Mouse (Mus musculus) kidney, postnatal 25 days (tissue): Measurements from ENCODE around the gene Sec31a.

Experiments used
- DNase-seq, 2 experiments: peaks; one replicate each; pipeline ENCODE4 v3.0.0; 2021; ENCODE audit warnings: mixed read lengths in 2 of 2

The Sec31a gene

DNA sequence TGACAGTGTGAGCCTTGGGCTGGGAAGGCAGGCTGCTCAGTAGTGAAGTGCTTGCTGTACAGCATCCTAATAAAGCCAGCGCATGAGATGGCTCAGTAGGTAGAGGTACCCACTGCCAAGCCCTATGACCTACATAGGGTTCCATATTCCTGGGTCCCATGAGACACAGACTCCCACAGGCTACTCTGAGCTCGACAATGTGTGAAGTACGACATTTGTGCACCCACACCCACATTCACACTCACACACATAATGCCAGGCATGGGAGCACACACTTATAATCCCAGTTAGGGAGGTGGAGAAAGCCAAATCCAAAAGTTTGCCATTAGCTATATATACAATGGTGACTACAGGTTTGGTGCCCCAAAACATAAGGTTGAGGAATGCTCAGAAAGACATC lies 19.3 kb downstream of the Sec31a start:
- DNase-seq: no peak

DNA sequence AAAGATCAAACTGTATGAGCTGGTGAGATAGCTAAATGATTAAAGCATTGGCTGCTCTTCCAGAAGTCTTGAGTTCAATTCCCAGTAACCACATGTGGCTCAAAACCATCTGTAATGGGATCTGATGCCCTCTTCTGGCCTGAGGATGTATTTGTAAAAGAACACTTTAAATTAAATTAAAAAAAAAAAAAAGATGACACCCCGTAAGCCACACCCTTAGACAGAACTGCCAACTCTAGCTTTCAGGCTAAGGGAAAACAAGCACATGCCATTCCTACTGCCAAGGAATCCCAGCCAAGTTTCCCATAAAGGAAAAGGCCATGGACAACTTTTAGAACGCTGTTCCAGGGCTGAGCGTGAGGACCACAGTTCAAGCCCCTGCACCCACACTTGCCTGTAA lies 22.4 kb downstream of the Sec31a start:
- no peak for DNase-seq

DNA sequence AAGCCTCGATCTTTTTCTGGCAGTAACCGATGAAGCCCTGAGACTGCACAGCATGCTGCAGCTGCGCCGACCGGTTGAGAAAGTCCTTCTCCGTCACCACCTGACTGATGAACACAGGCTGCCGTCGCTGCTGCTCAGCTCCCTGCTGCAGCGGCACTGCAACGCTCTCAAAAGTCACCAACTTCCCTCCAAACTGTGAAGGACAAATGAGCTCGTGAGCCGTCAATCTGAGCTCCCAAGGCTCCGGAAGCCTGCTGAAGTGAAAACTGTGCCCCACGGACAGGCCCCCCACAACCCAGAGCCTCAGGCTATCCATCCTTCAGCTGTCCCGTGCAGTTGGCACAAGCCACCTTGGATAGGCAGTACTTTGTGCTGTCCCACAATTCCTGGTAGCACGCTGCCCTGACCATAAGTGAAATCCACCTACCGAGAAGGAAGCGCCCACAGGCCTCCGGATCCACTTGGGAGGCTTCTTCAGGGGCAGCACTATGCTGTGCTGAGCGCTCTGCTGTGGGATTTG lies 23.5 kb downstream of the Sec31a start:
- no peak for DNase-seq

DNA sequence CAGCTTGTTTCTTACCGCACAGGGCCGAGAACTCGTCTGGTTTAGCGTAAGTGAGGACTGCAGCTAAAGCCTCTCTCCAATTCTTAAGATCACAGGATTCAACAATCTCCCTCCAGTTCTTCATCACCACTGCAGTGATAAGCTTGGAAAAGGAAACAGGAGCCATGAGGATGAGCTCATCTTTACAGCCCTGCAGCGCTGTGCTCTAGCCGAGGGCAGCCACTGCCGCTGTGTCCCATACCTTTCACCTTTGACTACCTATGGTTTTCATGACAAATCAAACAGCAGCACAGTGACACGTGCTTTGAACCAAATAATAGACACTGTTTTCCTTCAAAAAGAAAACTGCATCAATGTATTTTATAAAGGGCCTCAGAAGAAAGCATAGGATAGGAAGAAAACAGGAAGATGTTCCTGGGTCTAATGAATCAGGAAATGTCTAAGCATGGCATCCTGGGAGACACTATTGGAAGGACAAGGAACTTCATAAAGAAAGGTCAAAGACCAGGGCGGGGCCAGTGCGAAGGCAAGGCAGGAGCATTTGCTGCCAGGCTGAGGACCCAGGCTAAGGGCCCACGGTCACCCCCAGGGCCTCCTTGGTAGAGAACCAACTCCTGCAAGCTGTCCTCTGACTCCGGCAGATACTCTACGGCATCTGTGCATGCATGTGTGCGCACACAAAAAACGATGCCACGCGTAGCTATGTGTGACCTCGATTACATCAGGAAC lies 32.1 kb downstream of the Sec31a start:
- no peak for DNase-seq

DNA sequence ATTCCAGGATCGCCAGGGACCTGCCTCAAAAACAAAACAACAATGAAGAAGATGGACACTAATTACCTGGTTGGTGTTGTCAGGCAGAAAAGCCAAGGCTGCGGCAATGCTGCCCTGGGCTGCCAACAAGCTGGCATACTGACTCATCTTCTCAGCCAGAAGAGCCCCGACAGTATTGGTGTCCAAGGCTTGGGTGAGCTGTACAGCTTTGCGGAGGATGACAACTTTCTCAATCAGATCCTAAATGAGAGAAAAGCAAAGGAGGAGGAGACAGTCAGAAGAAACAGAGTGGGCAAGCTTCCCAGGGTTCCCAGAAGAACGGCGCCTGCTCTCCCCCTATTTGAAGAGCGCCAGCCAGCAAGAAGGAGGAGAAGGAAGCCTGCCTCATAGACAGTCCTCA lies 34.9 kb downstream of the Sec31a start:
- no peak for DNase-seq

DNA sequence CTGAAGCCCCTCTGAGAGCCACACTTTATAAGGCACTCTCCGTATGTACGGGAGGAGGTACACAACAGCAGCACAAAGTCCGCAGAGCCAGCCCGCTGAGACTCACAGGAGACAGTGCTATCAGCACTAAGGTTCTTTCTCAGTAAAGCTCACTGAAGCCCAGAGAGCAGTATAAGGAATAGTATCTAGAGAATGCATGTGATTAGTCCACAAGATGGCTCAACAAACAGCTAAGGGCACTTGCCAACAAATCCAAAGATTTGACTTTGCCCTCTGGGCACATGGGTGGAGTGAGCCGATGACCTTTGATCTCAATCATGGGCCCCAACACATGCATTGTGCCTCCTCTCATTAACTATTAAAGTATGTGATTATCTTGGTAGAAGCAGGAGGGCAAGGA lies 35.8 kb downstream of the Sec31a start:
- DNase-seq: peak; percentile 75 to 88

DNA sequence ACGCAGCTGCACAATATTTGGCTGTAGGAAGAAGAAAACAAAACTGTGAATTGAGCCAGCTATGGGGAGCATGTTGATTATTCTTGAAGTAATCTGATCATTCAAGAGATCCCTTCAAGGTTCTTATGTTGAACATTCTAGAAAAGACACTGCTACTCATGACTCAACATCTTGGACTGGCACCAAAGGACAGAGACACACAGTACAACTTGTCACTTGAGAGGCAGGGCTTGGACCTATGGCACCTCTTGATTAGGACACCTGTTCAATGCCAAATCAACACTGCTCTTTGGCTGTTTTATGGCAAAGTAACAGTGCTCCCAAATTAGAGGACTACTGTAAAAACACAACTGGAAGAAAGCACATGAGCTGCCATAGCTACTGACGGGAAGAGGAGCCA lies 37.1 kb downstream of the Sec31a start:
- no peak for DNase-seq

DNA sequence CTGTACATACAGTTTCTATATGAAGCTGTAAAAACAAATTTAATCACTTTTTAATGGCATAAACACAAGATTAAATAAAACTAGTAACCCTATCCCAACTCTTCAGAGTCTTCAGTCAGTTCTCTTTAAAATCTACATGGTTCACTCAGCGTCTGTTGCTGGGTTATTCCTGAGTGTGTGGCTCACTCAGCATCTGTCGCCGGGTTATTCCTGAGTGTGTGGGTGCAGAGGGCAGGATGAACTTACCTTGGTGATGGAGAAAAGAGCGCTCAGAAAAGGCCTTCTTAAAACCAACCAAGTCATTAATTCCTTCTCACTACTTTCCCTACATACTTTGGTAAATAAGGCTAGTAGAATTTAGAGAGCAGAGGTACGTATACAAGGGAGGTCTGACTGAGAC lies 37.8 kb downstream of the Sec31a start:
- no peak for DNase-seq

DNA sequence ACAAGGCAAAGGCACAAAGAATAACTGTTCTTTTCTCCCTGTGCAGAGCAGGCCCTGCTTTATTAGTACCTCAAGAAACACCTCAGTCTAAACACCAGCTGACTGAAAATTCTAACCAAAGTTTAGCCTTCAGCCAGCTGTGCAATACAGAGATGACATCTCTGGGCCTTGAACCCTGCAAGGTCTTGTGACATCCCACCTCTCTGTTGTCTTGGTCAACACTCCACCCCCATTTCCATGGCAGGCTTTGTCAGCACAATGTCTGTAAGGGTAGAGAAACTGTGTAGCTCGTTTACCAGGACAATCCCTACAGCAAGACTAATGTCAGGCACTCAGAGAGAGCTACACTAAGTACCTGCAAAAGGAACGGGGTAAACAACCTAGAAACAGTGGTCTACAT lies 38.7 kb downstream of the Sec31a start:
- no peak for DNase-seq

DNA sequence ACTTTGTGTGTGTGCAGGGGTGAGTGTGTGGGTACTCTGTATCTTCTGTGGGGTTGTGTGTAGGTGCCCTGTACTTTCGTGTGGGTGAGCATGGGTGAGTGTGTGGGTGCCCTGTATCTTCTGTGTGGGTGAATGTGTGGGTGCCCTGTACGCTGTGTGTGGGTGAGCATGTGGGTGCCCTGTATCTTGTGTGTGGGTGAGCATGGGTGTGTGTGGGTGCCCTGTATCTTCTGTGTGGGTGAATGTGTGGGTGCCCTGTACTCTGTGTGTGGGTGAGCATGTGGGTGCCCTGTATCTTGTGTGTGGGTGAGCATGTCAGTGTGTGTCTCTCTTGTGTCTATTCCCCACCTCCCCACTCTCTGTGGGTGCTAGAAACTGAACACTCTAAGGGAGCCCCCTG lies 41.3 kb downstream of the Sec31a start:
- DNase-seq: no peak

DNA sequence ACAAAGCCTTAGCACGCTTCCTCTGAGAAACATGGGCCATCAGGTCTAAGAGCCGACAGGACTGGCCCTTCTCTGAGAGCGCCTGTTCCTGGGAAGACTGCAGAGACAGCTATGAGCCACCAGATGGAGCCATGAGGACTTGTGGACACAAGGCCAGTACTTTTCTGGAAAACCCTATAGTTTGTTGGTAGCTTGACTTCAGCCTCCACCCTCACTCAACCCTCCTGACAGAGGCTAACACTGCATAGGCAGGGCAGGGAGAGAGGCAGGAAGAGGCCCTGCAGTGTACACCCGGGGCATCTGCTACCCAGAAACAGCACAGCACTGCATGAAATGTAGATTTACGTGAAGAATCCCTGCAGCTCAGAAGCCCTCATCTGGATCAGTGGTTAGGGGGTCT lies 42.1 kb downstream of the Sec31a start:
- peak; percentile 43 to 58 for DNase-seq

DNA sequence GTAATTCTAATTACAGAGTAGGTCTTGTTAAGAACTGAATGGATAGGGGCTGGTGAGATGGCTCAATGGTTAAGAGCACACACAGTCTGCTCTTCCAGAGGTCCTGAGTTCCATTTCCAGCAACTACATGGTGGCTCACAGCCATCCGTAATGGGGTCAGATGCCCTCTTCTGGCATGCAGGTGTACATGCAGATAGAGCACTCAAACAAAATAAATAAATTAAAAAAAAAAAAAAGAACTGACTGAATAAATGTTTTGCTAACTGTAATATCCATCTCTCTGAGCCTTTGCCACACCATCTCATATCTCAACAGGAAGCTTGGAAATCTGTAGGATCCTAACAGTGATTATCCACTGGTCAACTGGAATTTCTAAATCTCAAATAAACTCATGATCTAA lies 45.1 kb downstream of the Sec31a start:
- no peak for DNase-seq

DNA sequence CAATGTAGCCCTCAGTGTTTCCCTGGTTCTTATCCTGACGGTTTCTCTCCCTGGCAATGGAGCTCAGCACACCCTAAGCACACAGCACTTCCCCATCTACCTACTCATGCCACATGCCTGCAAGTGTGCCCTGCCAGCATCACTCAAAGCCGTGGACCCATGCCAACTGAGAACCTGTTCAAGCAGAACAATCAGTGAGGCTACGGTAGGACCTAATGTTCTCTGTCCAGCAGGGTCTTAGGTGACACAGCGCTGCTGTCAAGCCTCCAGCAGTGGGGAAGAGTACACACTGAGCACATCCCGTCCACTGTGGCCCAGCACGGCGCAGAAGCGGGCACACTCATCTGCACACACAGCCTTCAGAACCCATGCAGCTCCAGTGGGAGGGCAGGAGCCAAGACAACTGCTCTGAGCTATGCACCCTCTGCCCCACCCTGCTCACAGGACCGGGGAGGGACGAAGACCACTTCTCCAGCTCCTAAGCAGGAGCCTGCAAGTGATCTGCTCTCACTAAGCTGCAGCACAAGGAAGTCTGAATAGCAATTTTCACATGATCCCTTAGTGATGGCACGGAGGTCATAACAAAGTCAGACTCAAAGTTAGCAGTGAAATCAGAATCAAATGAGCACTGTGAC lies 46.1 kb downstream of the Sec31a start:
- DNase-seq: peak; percentile 84 to 85

DNA sequence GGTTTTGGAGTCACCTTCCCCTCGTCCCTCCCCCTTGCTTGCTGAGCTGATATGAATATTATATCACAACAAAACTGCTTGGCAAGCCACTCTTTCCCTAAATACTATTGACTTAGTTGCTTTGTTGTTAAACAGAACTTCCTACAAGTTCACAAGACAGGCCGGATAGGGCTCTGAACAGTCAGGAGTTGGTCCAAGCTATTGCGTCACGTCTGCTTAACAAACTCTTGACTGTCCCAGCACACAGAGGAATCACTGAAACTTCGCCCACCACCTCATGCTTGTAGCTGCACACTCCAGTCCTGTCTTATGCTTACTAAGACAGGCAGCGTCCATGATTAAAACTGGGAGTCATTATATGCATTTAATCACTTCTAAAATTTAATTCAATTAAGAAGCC lies 46.9 kb downstream of the Sec31a start:
- no peak for DNase-seq

DNA sequence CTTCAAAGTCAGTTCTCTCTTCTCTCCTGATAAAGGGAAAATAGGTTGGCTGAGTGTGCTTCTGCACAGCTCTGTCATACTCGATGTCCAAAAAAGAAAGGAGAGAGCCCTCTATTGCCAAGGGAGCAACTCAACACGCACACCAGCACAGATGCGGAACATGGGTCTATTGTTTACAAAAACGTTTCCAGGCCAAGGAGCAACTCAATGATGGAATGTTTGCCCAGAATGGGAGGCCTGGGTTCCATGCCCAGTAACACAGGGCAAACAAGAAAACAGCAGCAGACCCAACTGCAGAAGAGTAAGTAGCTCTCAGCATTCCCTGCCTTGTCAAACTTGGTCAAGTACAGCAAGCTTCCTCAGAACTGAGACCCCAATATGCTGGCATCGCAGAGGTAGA lies 47.5 kb downstream of the Sec31a start:
- DNase-seq: no peak

DNA sequence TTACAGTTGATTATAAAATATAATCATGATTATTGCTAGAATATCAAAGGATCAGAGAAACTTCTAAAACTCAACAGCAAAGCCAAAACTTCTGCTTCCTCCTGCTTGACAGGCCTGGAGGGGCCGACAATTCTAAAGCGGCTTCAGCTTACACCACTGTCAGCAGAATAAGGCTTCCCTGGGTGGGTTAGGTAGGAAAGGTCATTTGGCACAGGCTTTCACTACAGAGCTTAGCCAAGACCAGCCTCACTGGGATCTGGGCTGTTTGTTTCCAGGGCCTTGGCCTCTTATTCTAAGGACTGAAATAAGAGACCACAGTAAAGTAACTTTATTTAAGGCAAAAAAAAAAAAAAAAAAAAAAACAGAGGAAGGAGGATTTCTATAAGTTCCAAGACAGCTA lies 49.0 kb downstream of the Sec31a start:
- DNase-seq: peak; percentile 27 to 65

DNA sequence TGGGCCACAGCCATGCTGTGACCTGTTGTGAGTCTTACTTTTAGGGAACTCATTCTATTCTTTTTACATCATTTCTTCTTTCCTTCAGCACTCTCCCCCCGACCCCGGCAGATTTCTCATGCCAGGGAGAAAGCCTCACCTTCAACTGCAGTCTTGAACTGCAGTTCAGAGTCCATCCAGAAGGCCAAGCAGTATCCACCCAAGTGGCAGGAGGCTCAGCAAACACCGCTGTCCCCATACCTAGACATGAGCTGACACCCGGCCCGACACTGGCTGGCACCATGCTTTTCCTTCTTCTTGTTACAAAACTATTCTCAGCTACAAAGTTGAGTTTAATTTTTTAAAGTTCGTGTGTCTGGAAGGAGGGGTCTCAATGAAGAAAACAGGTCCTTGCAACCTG lies 55.7 kb downstream of the Sec31a start:
- DNase-seq: no peak

DNA sequence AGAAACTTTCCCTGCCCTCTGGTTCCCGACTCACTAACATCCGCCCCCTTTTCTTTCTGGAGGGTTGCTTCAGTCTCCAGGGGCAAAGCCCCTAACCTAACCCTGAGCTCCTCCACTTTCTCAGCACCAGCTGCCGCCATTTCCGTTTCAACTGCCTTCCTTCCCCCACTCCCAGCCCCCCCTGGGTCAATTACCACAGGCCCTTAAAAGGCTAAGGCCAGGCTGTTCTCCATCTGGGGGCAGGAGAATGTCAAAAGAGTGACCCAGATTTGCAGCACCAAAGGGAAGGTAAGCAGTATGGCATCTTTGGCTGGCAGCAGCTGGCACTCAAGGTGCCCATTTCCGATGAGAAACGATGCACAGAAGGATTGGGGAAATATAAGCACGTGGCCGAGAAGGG lies 57.7 kb downstream of the Sec31a start:
- DNase-seq: no peak

DNA sequence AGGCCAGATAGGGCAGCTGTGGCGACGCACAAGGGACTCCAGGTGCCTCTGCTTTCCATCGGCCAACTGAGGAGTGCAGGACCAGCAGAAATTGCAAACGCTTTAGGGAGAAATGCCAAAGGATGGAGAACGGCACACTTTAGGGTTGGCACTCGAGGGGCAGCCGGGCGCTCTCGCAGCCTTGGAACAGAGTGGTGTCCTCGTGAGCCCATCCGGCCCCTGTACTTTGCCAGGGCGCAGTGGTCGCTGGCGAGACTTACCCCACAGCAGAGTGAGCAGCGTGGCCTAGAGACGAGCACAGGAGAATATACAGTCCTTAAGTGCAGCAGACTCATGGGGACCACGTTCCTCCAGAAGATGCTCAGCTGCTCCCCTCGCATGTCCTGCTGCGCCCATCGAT lies 61.4 kb downstream of the Sec31a start:
- DNase-seq: no peak

DNA sequence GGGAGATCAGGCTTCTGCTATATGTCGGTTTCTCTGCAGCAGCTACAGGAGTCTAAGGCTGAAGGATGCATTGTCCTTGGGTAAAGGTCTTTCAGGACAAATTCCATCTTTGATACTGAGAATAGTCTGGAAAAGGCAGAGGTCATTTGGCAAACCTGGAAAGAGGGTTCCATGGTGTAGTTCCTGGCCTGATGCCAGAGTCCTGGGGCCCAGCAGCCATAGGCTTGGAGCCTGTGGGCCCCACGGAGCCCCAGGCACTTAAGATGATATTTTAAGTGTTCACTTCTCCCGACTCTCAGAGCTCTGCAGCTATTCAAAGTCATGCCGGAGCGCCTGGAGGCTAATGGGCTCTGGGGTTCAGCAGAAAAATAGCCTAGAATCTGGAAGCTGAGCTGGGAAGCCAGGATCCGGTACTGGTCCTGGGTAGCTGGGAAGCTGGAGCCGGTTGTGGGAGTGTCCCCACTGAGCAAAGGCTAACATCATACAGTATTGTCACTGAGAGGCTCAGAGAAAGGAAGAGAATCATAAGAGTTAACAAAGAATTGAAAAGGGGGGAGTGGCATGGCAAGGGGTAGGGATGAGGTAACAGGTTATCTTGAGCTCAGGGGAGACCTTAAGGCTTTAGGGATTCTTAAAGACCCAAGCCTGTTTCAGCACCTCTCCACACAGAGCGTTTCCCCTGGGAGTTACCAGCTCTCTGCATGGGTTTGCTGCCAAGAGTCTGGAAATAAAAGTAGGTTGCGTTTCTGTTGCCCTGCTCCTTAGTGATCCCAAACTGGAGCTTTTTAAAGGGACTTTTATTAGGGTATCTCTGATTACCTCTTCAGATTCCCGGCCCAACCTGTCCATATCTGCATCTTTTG lies 62.8 kb downstream of the Sec31a start:
- DNase-seq: peak; percentile 61 to 70

DNA sequence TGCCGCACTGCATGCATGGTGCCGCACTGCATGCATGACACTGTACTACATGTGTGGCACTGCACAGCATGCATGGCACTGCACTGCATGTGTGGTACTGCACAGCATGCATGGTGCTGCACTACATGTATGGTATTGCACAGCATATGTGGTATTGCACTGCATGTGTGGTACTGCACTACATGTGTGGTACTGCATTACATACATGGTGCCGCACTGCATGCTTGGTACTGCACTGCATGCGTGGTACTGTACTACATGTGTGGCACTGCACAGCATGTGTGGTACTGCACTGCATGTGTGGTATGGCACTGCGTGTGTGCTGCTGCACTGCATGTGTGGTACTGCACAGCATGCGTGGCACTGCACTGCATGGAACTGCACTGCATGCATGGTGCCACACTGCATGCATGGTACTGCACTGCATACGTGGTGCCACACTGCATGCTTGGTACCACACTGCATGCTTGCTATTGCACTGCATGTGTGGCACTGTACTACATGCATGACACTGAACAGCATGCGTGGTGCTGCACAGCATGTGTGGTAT lies 65.1 kb downstream of the Sec31a start:
- DNase-seq: no peak

DNA sequence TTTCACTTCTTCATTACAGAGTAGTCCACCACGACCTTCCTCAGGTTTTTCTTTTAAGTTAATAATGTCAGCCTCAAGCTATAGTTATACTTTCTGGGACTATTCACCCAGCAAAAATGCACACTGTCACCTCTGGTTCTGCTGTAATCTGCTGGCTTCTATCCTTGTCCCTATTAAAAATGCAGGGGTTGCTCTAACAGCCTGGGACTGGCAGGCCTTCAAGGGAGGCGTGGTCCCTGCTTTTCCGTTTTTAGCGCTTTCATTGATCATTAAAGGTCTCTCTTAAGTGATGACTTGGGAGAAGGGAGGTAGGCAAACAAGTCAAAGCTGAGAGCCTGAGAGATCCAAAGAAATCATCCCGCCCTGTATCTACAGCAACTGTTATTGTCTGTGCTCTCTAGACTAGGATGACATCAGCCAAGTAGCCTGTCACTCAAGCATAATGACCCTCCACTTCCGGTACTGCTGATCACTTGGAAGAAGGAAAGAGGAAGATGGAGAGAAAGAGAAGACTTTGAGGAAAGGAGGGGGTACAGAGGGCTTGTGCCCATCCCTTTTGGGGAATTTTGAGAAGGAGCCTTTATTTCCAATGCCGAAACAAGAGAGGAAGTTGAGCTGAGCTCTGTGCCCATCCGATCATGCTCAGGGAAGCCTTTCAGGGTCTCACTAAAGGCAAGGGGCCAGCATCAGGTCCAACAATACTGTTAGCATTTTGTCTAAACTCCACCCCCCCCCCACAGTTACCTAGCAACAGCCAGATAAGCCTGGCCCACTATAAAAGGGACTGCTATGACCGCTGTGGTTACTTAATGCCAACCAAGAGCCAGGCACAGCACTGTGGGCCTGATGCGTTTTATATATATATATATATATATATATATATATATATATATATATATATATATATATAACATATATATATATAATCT lies 66.5 kb downstream of the Sec31a start:
- no peak for DNase-seq
